Mouse (Mus musculus) forebrain, embryonic 12.5 days (tissue): ENCODE data around the gene D17Wsu92e. TPM values are rescaled to one million over a fixed set of nuclear protein-coding genes. Genes with fewer than 3 reads are reported as not detected.

Experiments
- ATAC-seq: fragments of 200-750 bp; cut with Nextera tagmentation; 2 replicates; pipeline ENCODE4 v1.8.0; 2017; ENCODE audit warnings: moderate TSS enrichment; ENCODE audit not compliant: low FRiP score
- H3K27ac ChIP-seq: fragments of 300-500 bp; sonication (generic); 2 replicates; pipeline ENCODE4 v1.5.1; 2016; ENCODE audit warnings: mild to moderate bottlenecking
- H3K27me3 ChIP-seq: fragments of 300-500 bp; sonication (generic); 2 replicates; pipeline ENCODE4 v1.6.1; 2016; ENCODE audit warnings: mild to moderate bottlenecking
- H3K36me3 ChIP-seq: fragments of 300-500 bp; sonication (generic); replicated peaks from 2 replicates; pipeline ENCODE4 v1.6.1; 2016; ENCODE audit warnings: mild to moderate bottlenecking
- H3K4me1 ChIP-seq: fragments of 300-500 bp; sonication (generic); 2 replicates; pipeline ENCODE4 v1.6.1; 2016
- H3K4me2 ChIP-seq: fragments of 300-500 bp; sonication (generic); 2 replicates; pipeline ENCODE4 v1.6.1; 2016; ENCODE audit warnings: mild to moderate bottlenecking, moderate library complexity
- H3K4me3 ChIP-seq: fragments of 300-500 bp; sonication (generic); replicated peaks from 2 replicates; pipeline ENCODE4 v1.5.1; 2016; ENCODE audit warnings: mild to moderate bottlenecking
- H3K9ac ChIP-seq: fragments of 300-500 bp; sonication (generic); 2 replicates; pipeline ENCODE4 v1.6.1; 2016; ENCODE audit warnings: mild to moderate bottlenecking
- H3K9me3 ChIP-seq: fragments of 300-500 bp; sonication (generic); 2 replicates; pipeline ENCODE4 v1.6.1; 2016
- WGBS: fragments of 180-500 bp; shearing (Covaris S2); methylation state at CpG from one replicate; pipeline ENCODE4 v1.1.7; 2016; 5-methylcytosine and 5-hydroxymethylcytosine counted together
- polyA plus RNA-seq: library from polyadenylated mRNA; unstranded; fragments of >200 nt; fragmentation: Nextera tagmentation; extraction: Ambion mirVana; gene quantifications from 2 replicates; pipeline ENCODE4 v1.2.1, GENCODE M21; 2016

Gene D17Wsu92e
- polyA plus RNA-seq, 1 experiment from 2014 or later = 11.4 TPM

DNA sequence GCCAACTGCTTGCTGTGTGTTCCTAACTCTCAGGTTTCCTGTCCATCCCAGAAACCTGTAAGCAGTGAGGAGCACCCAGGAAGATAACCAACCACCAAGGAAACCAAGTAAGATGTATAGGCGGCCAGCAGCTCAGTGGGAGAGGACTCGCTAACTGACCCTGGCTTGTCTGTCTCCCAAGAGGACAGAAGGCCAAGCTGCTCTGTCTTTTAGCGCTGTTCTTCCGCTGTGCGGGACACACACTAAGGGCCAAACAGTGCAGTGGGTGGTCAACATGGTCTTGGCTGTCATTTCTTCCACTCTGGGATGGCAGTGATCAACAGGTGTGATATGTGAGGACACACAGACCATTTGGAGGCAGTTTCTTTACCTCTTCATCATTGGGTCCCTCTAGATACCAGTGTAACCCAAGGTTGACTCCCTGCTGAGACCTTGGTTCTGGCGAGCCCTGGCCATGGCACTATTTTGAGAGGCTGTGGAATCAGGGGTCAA, 70.0 kb downstream of the D17Wsu92e start:
- no peaks in the 10 kb centered on the region for H3K9me3 ChIP-seq
- peaks cover 21% of the 10 kb centered on the region; the same call in 1 of the 2 replicates for H3K36me3 ChIP-seq
- no peak overlapping the region for H3K4me2 ChIP-seq
- H3K4me3 ChIP-seq = no peak overlapping the region
- 88% methylated on average over 6 of the region's 6 CpGs for WGBS
- no peaks in the 10 kb centered on the region for H3K27me3 ChIP-seq
- no peak overlapping the region for H3K9ac ChIP-seq
- no peaks in the 10 kb centered on the region for H3K4me1 ChIP-seq
- H3K27ac ChIP-seq = no peak overlapping the region
- ATAC-seq = no peak

DNA sequence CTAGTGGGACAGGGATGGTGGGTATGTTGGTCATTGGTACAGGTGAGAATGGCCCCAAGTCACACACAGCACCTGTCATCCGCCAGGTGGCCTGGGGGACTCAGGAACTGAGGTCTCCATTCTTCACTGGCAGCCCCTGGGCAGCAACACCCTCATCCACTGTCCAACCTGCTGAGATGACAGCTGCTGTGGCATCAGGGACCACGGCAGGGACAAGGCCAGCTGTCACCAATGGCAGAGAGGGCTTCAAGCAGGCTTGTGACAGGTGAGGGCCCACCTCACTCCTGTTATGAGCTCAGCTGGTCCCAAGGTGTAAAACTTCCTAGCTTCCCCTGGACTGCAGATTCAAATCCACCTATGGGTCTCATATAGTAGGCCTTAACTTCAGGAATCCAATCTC, 72.3 kb downstream of the D17Wsu92e start:
- Histone ChIP-seq H3K27ac (no peak overlapping the region), H3K4me2 (no peak overlapping the region), H3K4me1 (no peaks in the 10 kb centered on the region), H3K36me3 (peaks cover 15% of the 10 kb centered on the region; the same call in 1 of the 2 replicates), H3K9ac (no peak overlapping the region), H3K27me3 (no peaks in the 10 kb centered on the region), H3K4me3 (no peak overlapping the region), H3K9me3 (no peaks in the 10 kb centered on the region)
- WGBS = 85% methylated on average over 2 of the region's 2 CpGs
- ATAC-seq = no peak

DNA sequence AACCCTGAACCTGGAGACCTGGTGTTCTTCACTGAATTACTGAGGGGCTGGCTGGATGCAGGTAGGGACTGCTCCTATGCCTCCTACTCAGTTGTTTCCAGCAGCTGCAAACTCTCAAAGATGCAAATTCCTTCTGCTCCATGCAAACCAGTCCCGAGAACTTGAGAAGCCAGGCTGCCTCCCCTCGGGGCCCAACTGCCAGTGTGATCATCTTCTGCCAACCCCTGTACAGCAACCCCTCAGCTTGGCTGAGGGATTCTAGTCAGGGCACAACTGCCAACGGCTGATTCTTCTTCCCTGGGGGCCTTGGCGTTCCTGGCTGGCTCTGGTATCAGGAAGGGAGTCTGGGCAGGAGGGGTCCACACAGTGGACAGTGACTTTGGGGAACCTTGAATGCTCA, 74.0 kb downstream of the D17Wsu92e start:
- peaks cover 3% of the 10 kb centered on the region; the same call in 1 of the 2 replicates for H3K36me3 ChIP-seq
- no peaks in the 10 kb centered on the region for H3K27me3 ChIP-seq
- 63% methylated on average over 4 of the region's 4 CpGs for WGBS
- no peak overlapping the region for H3K4me3 ChIP-seq
- ATAC-seq = no peak
- H3K4me2 ChIP-seq = no peak overlapping the region
- H3K27ac ChIP-seq = no peak overlapping the region
- no peaks in the 10 kb centered on the region for H3K9me3 ChIP-seq
- H3K4me1 ChIP-seq = no peaks in the 10 kb centered on the region
- H3K9ac ChIP-seq = no peak overlapping the region

DNA sequence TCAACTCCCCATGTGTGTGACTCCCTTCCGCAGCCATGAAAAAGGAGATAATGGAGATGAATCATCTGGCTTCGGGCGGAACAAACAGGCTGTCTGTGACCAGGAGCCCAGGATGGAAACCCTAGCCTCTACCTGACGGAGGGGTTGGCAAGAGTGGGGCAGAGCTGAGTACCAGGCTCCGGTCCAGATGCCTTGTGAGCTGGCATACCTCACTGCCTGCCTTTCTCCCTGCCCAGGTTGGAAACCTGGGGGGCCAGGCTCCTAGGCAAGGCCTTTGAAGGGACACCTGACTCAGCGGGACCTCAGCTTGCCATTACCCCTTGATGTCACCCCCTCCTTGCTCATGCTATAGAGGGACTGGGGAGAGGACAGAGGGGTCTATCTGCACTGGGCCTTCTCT, 79.5 kb downstream of the D17Wsu92e start:
- no peak for ATAC-seq
- Histone ChIP-seq H3K27me3 (no peaks in the 10 kb centered on the region), H3K9ac (no peak overlapping the region), H3K36me3 (no peaks in the 10 kb centered on the region), H3K4me2 (no peak overlapping the region), H3K9me3 (no peaks in the 10 kb centered on the region), H3K4me1 (no peaks in the 10 kb centered on the region), H3K27ac (no peak overlapping the region), H3K4me3 (no peak overlapping the region)
- WGBS = 92% methylated on average over 6 of the region's 6 CpGs

DNA sequence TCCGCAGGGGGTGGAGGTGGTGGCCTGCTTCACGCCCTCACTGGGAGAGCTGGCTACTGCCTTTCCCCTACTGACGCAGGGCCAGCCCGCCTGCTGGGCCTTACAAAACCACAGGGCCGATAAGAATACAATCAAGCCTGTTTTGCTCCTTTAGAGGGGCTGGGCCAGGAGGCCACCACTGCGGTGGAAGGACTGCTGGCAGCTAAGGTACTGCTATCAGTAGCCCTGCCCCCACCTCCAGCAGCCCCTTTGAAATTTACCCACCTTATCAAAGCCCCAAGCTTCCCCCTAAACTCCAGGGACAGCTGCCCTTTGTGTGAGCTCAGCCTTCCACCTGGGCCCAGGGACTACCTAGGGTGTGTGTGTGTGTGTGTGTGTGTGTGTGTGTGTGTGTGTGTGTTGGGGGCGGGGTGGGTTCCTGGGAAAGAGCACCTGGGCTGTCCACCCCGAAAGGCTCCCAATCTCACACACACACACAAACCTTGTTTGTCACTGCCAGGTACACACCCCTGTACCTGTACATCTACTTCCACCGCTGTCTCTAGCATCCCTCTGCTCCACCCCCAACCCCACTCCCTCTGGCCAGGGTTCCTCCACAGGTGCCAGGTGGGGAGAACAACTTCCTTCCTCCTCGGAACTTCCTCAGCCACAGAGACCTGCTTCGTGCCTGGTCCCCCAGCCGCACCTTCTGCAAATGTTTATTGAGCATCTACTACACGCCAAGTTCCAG, 85.9 kb downstream of the D17Wsu92e start:
- Histone ChIP-seq H3K27ac (no peak overlapping the region), H3K4me2 (no peak overlapping the region), H3K4me3 (no peak overlapping the region), H3K9me3 (no peaks in the 10 kb centered on the region), H3K27me3 (no peaks in the 10 kb centered on the region), H3K4me1 (peaks cover 8% of the 10 kb centered on the region), H3K36me3 (no peaks in the 10 kb centered on the region), H3K9ac (no peak overlapping the region)
- 20% methylated on average over 11 of the region's 13 CpGs for WGBS
- no peak for ATAC-seq

DNA sequence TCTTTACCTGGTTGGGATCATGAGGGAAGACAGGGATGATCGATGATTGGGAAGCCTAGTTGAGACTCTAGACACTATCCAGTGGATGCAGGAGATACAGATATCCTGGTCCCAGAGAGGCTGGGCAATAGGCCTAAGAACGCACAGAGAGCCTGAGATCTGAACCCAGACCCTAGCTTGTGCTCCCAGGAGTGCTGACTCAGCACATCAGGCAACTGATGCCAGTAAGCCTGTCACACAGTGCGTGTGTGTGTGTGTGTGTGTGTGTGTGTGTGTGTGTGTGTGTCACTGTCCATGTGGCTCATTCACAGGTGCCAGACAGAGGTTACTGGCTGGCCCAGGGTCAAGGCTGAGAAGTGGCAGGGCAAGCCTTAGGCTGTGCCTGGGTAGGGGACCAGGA, 87.8 kb downstream of the D17Wsu92e start:
- Histone ChIP-seq H3K27me3 (no peaks in the 10 kb centered on the region), H3K4me1 (peaks cover 8% of the 10 kb centered on the region), H3K4me2 (no peak overlapping the region), H3K9me3 (no peaks in the 10 kb centered on the region), H3K36me3 (no peaks in the 10 kb centered on the region), H3K27ac (no peak overlapping the region), H3K9ac (no peak overlapping the region), H3K4me3 (no peak overlapping the region)
- WGBS = 94% methylated on average over 3 of the region's 3 CpGs
- no peak for ATAC-seq

DNA sequence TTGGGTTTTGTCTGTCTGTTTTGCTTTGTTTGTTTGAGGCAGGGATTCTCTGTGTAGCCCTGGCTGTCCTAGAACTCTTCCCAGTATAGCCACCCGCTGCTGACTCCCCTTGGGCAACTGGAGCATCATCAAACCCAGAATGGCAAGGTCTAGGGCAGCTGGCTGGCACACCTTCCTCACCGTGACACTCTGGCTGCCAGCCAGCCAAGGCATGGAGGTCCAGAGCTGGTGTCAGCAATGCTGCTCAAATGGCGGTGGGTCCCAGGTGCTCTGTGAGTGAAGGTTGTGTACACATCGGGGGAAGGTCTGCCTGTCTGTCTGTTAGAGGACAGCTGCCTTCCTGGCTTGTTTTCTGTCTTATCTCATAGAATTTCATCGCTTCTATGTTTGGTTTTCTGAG, 88.3 kb downstream of the D17Wsu92e start:
- Histone ChIP-seq H3K9ac (no peak overlapping the region), H3K4me1 (peaks cover 8% of the 10 kb centered on the region), H3K36me3 (no peaks in the 10 kb centered on the region), H3K27me3 (no peaks in the 10 kb centered on the region), H3K9me3 (no peaks in the 10 kb centered on the region), H3K4me3 (no peak overlapping the region), H3K27ac (no peak overlapping the region), H3K4me2 (no peak overlapping the region)
- WGBS = 75% methylated on average over 5 of the region's 5 CpGs
- no peak for ATAC-seq

DNA sequence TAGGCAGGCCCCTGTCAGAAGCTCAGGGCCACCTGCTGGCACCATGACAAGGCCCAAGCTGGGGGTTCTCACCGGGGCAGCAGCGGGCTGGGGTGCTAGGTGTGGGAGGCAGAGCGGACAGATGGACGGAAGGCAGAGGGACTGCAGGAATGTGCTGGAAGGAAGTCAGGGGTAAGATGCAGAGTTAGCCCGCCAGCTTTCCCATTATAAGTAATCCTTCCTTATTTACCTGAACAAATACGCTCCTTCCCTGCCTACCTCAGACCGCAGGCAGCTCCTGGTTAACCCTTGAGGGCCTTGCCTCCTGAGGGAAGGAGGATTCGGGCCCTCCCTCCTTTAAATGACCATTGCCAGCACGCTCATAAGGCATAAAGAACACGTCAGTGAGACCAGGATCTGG, 91.7 kb downstream of the D17Wsu92e start, which contains the start of gene Spdef:
TSS of gene Spdef (minus strand) at position 186 of the 400 bp plus-strand sequence.
- H3K27ac ChIP-seq = no peak within 1 kb of the TSS
- ATAC-seq = no peak
- H3K4me1 ChIP-seq = peaks cover 17% of the 10 kb centered on the region
- peaks cover 4% of the 10 kb centered on the region; the same call in 1 of the 2 replicates for H3K27me3 ChIP-seq
- no peak within 1 kb of the TSS for H3K9ac ChIP-seq
- H3K36me3 ChIP-seq = no peaks in the 10 kb centered on the region
- no peaks in the 10 kb centered on the region for H3K9me3 ChIP-seq
- no peak within 1 kb of the TSS for H3K4me3 ChIP-seq
- no peak within 1 kb of the TSS for H3K4me2 ChIP-seq
- 78% methylated on average over 10 of the region's 10 CpGs for WGBS

DNA sequence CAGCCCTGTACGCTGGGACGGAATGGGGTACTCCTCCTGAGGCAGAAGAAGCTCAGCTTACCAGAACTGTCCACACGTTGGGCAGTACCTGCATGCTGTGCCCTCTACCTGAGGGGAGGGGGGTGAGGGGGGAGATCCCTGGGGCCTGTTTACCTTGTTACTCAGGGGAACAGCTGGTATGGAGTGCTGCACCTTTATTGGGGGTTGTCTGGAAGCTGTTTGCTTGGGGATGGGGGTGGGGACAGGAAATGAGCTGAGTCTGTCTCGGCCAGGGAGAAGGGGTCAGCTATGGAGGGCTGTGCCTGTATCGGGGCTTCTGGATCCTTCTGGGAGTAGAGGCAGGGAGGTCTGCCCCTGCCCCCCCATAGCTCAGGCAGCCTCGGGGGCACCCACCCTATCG, 93.9 kb downstream of the D17Wsu92e start:
- ATAC-seq = no peak
- peaks cover 12% of the 10 kb centered on the region; the same call in 1 of the 2 replicates for H3K27me3 ChIP-seq
- H3K4me2 ChIP-seq = no peak overlapping the region
- H3K9me3 ChIP-seq = no peaks in the 10 kb centered on the region
- peaks cover 17% of the 10 kb centered on the region for H3K4me1 ChIP-seq
- H3K4me3 ChIP-seq = no peak overlapping the region
- 74% methylated on average over 7 of the region's 7 CpGs for WGBS
- no peaks in the 10 kb centered on the region for H3K36me3 ChIP-seq
- no peak overlapping the region for H3K9ac ChIP-seq
- H3K27ac ChIP-seq = no peak overlapping the region

DNA sequence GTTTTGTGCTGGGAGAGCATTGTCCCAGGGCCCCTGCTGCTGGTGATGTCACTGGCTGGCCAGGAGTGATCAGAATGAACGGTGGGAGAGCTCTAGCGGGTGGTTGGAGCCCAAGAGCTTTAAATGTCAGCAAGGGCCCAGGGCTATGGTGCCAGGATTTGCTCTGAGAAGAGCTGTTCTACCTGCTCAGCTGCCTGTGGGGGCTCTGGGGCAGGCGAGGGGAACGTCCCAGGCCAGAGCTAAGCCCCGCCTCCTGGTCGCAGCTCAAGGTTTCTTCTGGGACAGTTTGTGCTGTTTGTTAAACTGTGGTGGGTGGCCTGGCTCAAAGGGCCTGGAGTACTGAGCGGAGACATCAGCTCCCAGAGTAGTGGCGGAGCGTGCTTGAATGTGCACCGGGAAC, 95.0 kb downstream of the D17Wsu92e start:
- H3K9me3 ChIP-seq = no peaks in the 10 kb centered on the region
- 10% methylated on average over 10 of the region's 10 CpGs for WGBS
- peaks cover 12% of the 10 kb centered on the region; the same call in 1 of the 2 replicates for H3K27me3 ChIP-seq
- H3K4me3 ChIP-seq = no peak overlapping the region
- 0 out of 2 replicates have a peak overlapping the region, but pooled peaks have one; percentile 29 for H3K9ac ChIP-seq
- peaks cover 20% of the 10 kb centered on the region for H3K4me1 ChIP-seq
- no peak for ATAC-seq
- H3K36me3 ChIP-seq = no peaks in the 10 kb centered on the region
- no peak overlapping the region for H3K27ac ChIP-seq
- peak overlapping the region; percentile 31; the same call in 1 of the 2 replicates for H3K4me2 ChIP-seq

DNA sequence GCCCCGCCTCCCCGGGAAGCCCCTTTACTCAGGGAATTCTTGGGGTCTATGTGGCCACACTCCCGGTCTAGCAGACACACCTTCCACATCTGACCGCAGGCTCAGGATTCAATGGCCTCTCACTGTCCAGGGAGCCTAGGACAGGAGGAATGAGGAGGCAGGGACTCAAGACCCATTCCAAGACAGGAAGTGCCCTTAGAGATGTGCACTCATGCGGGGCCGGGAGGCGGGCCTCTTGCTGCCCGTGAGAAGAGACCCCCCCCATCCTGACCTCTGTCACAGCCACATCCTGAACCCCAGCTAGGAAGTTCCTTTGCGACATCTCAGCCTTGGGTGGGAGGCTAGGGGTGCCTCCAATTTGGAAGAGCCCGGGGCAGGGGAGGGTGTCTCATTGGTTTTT, 95.4 kb downstream of the D17Wsu92e start:
- Histone ChIP-seq H3K27ac (no peak overlapping the region), H3K4me3 (no peak overlapping the region)
- WGBS = 27% methylated on average over 10 of the region's 10 CpGs

DNA sequence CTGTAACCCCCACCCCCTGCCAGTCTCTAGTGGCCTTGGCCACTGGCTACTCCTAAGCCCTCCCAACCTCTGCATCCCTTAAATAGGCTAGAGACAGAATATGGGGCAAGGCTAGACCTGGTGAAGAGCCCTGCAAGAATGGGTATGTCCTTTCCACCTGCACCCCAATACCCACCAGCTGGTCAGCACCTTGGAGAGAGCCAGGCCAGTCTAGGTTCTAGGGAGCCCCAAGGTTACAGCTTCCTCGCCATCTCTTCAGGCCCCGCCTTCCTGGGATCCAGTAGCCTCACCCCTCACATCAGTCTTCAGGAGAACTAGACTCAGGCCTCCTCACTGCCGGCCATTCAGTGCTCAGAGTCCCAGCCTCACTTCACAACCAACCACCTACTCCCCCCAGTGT, 96.1 kb downstream of the D17Wsu92e start:
- no peaks in the 10 kb centered on the region for H3K9me3 ChIP-seq
- no peak overlapping the region for H3K27ac ChIP-seq
- H3K36me3 ChIP-seq = no peaks in the 10 kb centered on the region
- ATAC-seq = no peak
- H3K4me3 ChIP-seq = no peak overlapping the region
- H3K4me2 ChIP-seq = no peak overlapping the region
- peaks cover 25% of the 10 kb centered on the region for H3K4me1 ChIP-seq
- WGBS = 28% methylated on average over 3 of the region's 3 CpGs
- peaks cover 12% of the 10 kb centered on the region; the same call in 1 of the 2 replicates for H3K27me3 ChIP-seq
- H3K9ac ChIP-seq = no peak overlapping the region

More for the DNA sequence above, 95.4 kb downstream of the D17Wsu92e start:
- Histone ChIP-seq H3K27me3 (peaks cover 12% of the 10 kb centered on the region; the same call in 1 of the 2 replicates), H3K9me3 (no peaks in the 10 kb centered on the region), H3K4me2 (peak overlapping the region; percentile 31; the same call in 1 of the 2 replicates), H3K4me1 (peaks cover 24% of the 10 kb centered on the region), H3K9ac (0 out of 2 replicates have a peak overlapping the region, but pooled peaks have one; percentile 29), H3K36me3 (no peaks in the 10 kb centered on the region)
- ATAC-seq = no peak
